Mouse (Mus musculus) CH12.LX (cell line): ENCODE measurements around the gene Triobp. TPM values are rescaled to one million over a fixed set of nuclear protein-coding genes. Genes with fewer than 3 reads are reported as not detected.

Experiments used
- DNase-seq: peaks from one replicate; pipeline ENCODE4 v3.0.0-alpha.2; 2013; ENCODE audit errors: extremely low read depth
- H3K27ac ChIP-seq: 2 replicates; pipeline ENCODE4 v1.5.1; 2012; ENCODE audit warnings: low read depth, mild to moderate bottlenecking, control low read depth, moderate library complexity; ENCODE audit not compliant: insufficient read depth
- H3K27me3 ChIP-seq: replicated peaks from 2 replicates; pipeline ENCODE3; 2012; ENCODE audit warnings: inconsistent platforms
- H3K36me3 ChIP-seq, 2 experiments: replicated peaks in 1 of 2; 2 replicates each; pipeline versions ENCODE3 to v1.6.1; 2012; ENCODE audit warnings: inconsistent platforms in 1 of 2, low read length in 1 of 2, mild to moderate bottlenecking in 1 of 2, mixed read lengths in 1 of 2, moderate library complexity in 1 of 2; ENCODE audit not compliant: control insufficient read depth in 1 of 2, insufficient read depth in 1 of 2
- H3K4me1 ChIP-seq, 2 experiments: 2 replicates each; pipeline ENCODE4 v1.6.1; 2012; ENCODE audit warnings: inconsistent platforms in 1 of 2, moderate library complexity in 1 of 2; ENCODE audit not compliant: insufficient read depth in 2 of 2, control insufficient read depth in 1 of 2
- H3K4me2 ChIP-seq: 2 replicates; pipeline ENCODE4 v1.6.1; 2012; ENCODE audit warnings: low read depth, mild to moderate bottlenecking, control low read depth; ENCODE audit not compliant: poor library complexity, insufficient read depth, severe bottlenecking
- H3K4me3 ChIP-seq, 3 experiments: fragments of 150-350 bp in 1 of 3; sonication (generic) in 1 of 3; replicated peaks in 1 of 3; 2 replicates each; pipeline versions ENCODE3 to v1.5.1; 2011 to 2012; ENCODE audit warnings: low read depth in 2 of 3, low read length in 2 of 3, mild to moderate bottlenecking in 2 of 3, moderate library complexity in 2 of 3, control low read depth in 1 of 3, improper control_type of control experiment in 1 of 3, inconsistent platforms in 1 of 3, mixed read lengths in 1 of 3; ENCODE audit not compliant: poor library complexity in 1 of 3
- H3K79me2 ChIP-seq: replicated peaks from 2 replicates; pipeline ENCODE4 v1.6.1; 2012; ENCODE audit warnings: mild to moderate bottlenecking, moderate library complexity; ENCODE audit not compliant: control insufficient read depth, poor library complexity, insufficient read depth, severe bottlenecking; ENCODE audit errors: extremely low read depth
- H3K9ac ChIP-seq: 2 replicates; pipeline ENCODE4 v1.6.1; 2012; ENCODE audit warnings: low read depth, mild to moderate bottlenecking, control low read depth, moderate library complexity; ENCODE audit not compliant: insufficient read depth
- H3K9me3 ChIP-seq: replicated peaks from 2 replicates; pipeline ENCODE3; 2012; ENCODE audit warnings: low read length, inconsistent platforms, mixed read lengths
- BHLHE40 ChIP-seq: IDR thresholded peaks from 2 replicates; pipeline ENCODE4 v1.6.1; 2011; ENCODE audit warnings: mild to moderate bottlenecking, low read depth, low read length, improper control_type of control experiment
- CHD1 ChIP-seq: IDR thresholded peaks from 2 replicates; pipeline ENCODE4 v1.6.1; 2012; ENCODE audit warnings: low read depth, low read length, improper control_type of control experiment, inconsistent platforms
- CHD2 ChIP-seq: IDR thresholded peaks from 2 replicates; pipeline ENCODE4 v1.6.1; 2011; ENCODE audit warnings: low read length, improper control_type of control experiment
- CTCF ChIP-seq, 2 experiments: IDR thresholded peaks in 1 of 2; conservative IDR thresholded peaks in 1 of 2; 2 replicates each; pipeline ENCODE4 v1.5.1; 2011 to 2012; ENCODE audit warnings: low read depth in 2 of 2, low read length in 2 of 2, improper control_type of control experiment in 1 of 2, inconsistent platforms in 1 of 2, mild to moderate bottlenecking in 1 of 2, moderate library complexity in 1 of 2
- E2F4 ChIP-seq: IDR thresholded peaks from 2 replicates; pipeline ENCODE4 v1.6.1; 2011; ENCODE audit warnings: low read depth, low read length, improper control_type of control experiment; ENCODE audit not compliant: insufficient replicate concordance
- ELF1 ChIP-seq: IDR thresholded peaks from 2 replicates; pipeline ENCODE4 v1.6.1; 2014; ENCODE audit warnings: low read depth, mild to moderate bottlenecking, inconsistent platforms, low read length, improper control_type of control experiment
- ETS1 ChIP-seq: conservative IDR thresholded peaks from 2 replicates; pipeline ENCODE4 v1.6.1; 2012; ENCODE audit warnings: low read depth, mild to moderate bottlenecking, inconsistent platforms, low read length, improper control_type of control experiment, moderate library complexity
- GABPA ChIP-seq: IDR thresholded peaks from 2 replicates; pipeline ENCODE4 v1.6.1; 2012; ENCODE audit warnings: low read depth, low read length, improper control_type of control experiment, inconsistent platforms; ENCODE audit not compliant: insufficient replicate concordance
- IRF4 ChIP-seq: IDR thresholded peaks from 2 replicates; pipeline ENCODE4 v1.6.1; 2014; ENCODE audit warnings: low read depth, mild to moderate bottlenecking, inconsistent platforms, low read length, improper control_type of control experiment
- JUN ChIP-seq: IDR thresholded peaks from 2 replicates; pipeline ENCODE4 v1.6.1; 2011; ENCODE audit warnings: low read depth, mild to moderate bottlenecking, low read length, improper control_type of control experiment, moderate library complexity; ENCODE audit not compliant: insufficient read depth
- KAT2A ChIP-seq: IDR thresholded peaks from 2 replicates; pipeline ENCODE4 v1.6.1; 2012; ENCODE audit warnings: low read length, improper control_type of control experiment, inconsistent platforms; ENCODE audit not compliant: insufficient replicate concordance
- MAFK ChIP-seq: IDR thresholded peaks from 2 replicates; pipeline ENCODE4 v1.6.1; 2011; ENCODE audit warnings: low read length, improper control_type of control experiment; ENCODE audit not compliant: insufficient replicate concordance
- MAZ ChIP-seq: IDR thresholded peaks from 2 replicates; pipeline ENCODE4 v1.6.1; 2012; ENCODE audit warnings: low read depth, mild to moderate bottlenecking, inconsistent platforms, low read length, improper control_type of control experiment, moderate library complexity
- MXI1 ChIP-seq: IDR thresholded peaks from 2 replicates; pipeline ENCODE4 v1.6.1; 2011; ENCODE audit warnings: mild to moderate bottlenecking, low read depth, low read length, improper control_type of control experiment
- MYC ChIP-seq: IDR thresholded peaks from 2 replicates; pipeline ENCODE4 v1.6.1; 2011; ENCODE audit warnings: low read depth, mild to moderate bottlenecking, improper control_type of control experiment, low read length
- NELFE ChIP-seq: IDR thresholded peaks from 2 replicates; pipeline ENCODE4 v1.6.1; 2011; ENCODE audit warnings: low read depth, low read length, improper control_type of control experiment
- NRF1 ChIP-seq: IDR thresholded peaks from 2 replicates; pipeline ENCODE4 v1.6.1; 2014; ENCODE audit warnings: low read depth, mild to moderate bottlenecking, inconsistent platforms, low read length, improper control_type of control experiment, moderate library complexity
- PAX5 ChIP-seq: IDR thresholded peaks from 2 replicates; pipeline ENCODE4 v1.6.1; 2012; ENCODE audit warnings: low read length, inconsistent platforms, mixed read lengths
- POLR2A ChIP-seq: IDR thresholded peaks from 2 replicates; pipeline ENCODE4 v1.6.1; 2011; ENCODE audit warnings: low read depth, mild to moderate bottlenecking, improper control_type of control experiment, low read length
- RAD21 ChIP-seq: IDR thresholded peaks from 2 replicates; pipeline ENCODE4 v1.6.1; 2011; ENCODE audit warnings: low read depth, mild to moderate bottlenecking, low read length, improper control_type of control experiment, moderate library complexity
- RCOR1 ChIP-seq: conservative IDR thresholded peaks from 2 replicates; pipeline ENCODE4 v1.6.1; 2012; ENCODE audit warnings: low read depth, mild to moderate bottlenecking, inconsistent platforms, low read length, improper control_type of control experiment
- SMC3 ChIP-seq: IDR thresholded peaks from 2 replicates; pipeline ENCODE4 v1.6.1; 2011; ENCODE audit warnings: low read depth, low read length, improper control_type of control experiment
- TBP ChIP-seq: conservative IDR thresholded peaks from 2 replicates; pipeline ENCODE4 v1.6.1; 2011; ENCODE audit warnings: low read depth, low read length, improper control_type of control experiment
- TCF12 ChIP-seq: IDR thresholded peaks from 2 replicates; pipeline ENCODE4 v1.6.1; 2014; ENCODE audit warnings: low read depth, mild to moderate bottlenecking, inconsistent platforms, low read length, improper control_type of control experiment
- UBTF ChIP-seq: IDR thresholded peaks from 2 replicates; pipeline ENCODE4 v1.6.1; 2012; ENCODE audit warnings: low read depth, mild to moderate bottlenecking, inconsistent platforms, low read length, improper control_type of control experiment, moderate library complexity
- USF1 ChIP-seq: IDR thresholded peaks from 2 replicates; pipeline ENCODE4 v1.6.1; 2014; ENCODE audit warnings: low read depth, mild to moderate bottlenecking, inconsistent platforms, low read length, improper control_type of control experiment
- USF2 ChIP-seq: conservative IDR thresholded peaks from 2 replicates; pipeline ENCODE4 v1.6.1; 2011; ENCODE audit warnings: low read depth, low read length, improper control_type of control experiment
- ZKSCAN1 ChIP-seq: IDR thresholded peaks from 2 replicates; pipeline ENCODE4 v1.6.1; 2012; ENCODE audit warnings: low read depth, inconsistent platforms, low read length, improper control_type of control experiment, borderline replicate concordance
- ZMIZ1 ChIP-seq: IDR thresholded peaks from 2 replicates; pipeline ENCODE4 v1.6.1; 2012; ENCODE audit warnings: low read depth, mild to moderate bottlenecking, inconsistent platforms, low read length, improper control_type of control experiment
- dilution Hi-C: fragments of 300-500 bp; cut with MboI; formaldehyde crosslinking; loops from 2 replicates; pipeline ENCODE4 v1.14.3; 2020; ENCODE audit warnings: low sequenced_read_pairs; ENCODE audit not compliant: extremely low pct_unique_long_range_greater_than_20kb, extremely low pct_ligation_motif_present
- in situ Hi-C: fragments of 300-500 bp; cut with MboI; formaldehyde crosslinking; loops from 3 replicates; pipeline ENCODE4 v1.14.3; 2019; ENCODE audit warnings: low sequenced_read_pairs, low pct_ligation_motif_present, low pct_unique_long_range_greater_than_20kb, mixed read lengths
- polyA plus RNA-seq: library from polyadenylated mRNA; unstranded; fragments of >175 nt; gene quantifications from 2 replicates; pipeline ENCODE4 v1.2.1, GENCODE M21; 2012; ENCODE audit warnings: low read depth; ENCODE audit not compliant: insufficient read length
- total RNA-seq, 2 experiments: library from RNA; depleted of rRNA; stranded (reverse); fragments of 300-350 nt in 1 of 2; fragments of >200 nt in 1 of 2; gene quantifications; 2 replicates each; pipeline ENCODE4 v1.2.3; 2012 to 2014

Gene Triobp
- total and polyA plus RNA-seq, 3 experiments = 11.5 to 31.0 (median 25.5) TPM

GRCm38 (mm10) chr15:78925129-78925528 lies 22.4 kb upstream of the Triobp start:
- Histone ChIP-seq H3K4me2 (no peak overlapping the region), H3K4me3 (no peak overlapping the region), H3K27ac (peak overlapping the region; percentile 70), H3K79me2 (peaks cover 4% of the 10 kb centered on the region; the same call in 1 of the 2 replicates), H3K36me3 (peaks cover 10 to 19% of the 10 kb centered on the region in 2 experiments), H3K9me3 (peaks cover 3% of the 10 kb centered on the region), H3K27me3 (no peaks in the 10 kb centered on the region), H3K9ac (no peak overlapping the region), H3K4me1 (peaks cover 33 to 63% of the 10 kb centered on the region in 2 experiments)
- TF ChIP-seq POLR2A (no peak), MAFK (no peak), TCF12 (no peak), NELFE (no peak), USF2 (no peak), USF1 (no peak)
- in situ Hi-C loops = no loop called here
- dilution Hi-C loops = no loop called here
- DNase-seq = no peak

GRCm38 (mm10) chr15:78926021-78926919 lies 21.3 kb upstream of the Triobp start, which contains the start of gene Lgals1:
Lgals1 (plus strand) TSS chr15:78926725.
- Histone ChIP-seq H3K4me1 (peaks cover 30 to 61% of the 10 kb centered on the region in 2 experiments), H3K9ac (peak within 1 kb of the TSS; percentile 70), H3K9me3 (peaks cover 3% of the 10 kb centered on the region), H3K4me3 (peak within 1 kb of the TSS; percentile 61 to 84 (median 74)), H3K27ac (peak within 1 kb of the TSS; percentile 91), H3K4me2 (peak within 1 kb of the TSS; percentile 95), H3K27me3 (no peaks in the 10 kb centered on the region), H3K79me2 (peaks cover 4% of the 10 kb centered on the region; the same call in 1 of the 2 replicates), H3K36me3 (peaks cover 12 to 29% of the 10 kb centered on the region in 2 experiments)
- DNase-seq = peak; percentile 91
- dilution Hi-C loops (no loop called here), in situ Hi-C loops (no loop called here)
- TF ChIP-seq GABPA (no peak), SMC3 (no peak), RCOR1 (no peak), MAZ (peak; percentile 87), KAT2A (no peak), ZMIZ1 (peak; percentile 98), RAD21 (no peak), E2F4 (no peak), ZKSCAN1 (no peak), ETS1 (peak; percentile 49; the same call in 1 of the 2 replicates), ELF1 (peak; percentile 75), IRF4 (peak; percentile 41; the same call in 1 of the 2 replicates), CTCF (conservative IDR thresholded peaks at IDR 0.05 in 1 of 2, IDR thresholded peaks at IDR 0.05 in 1 of 2; ENCODE audit: low read depth in 2 of 2, low read length in 2 of 2) (no peak), CHD1 (no peak; the same call in 1 of the 2 replicates), NELFE (peak; percentile 94), PAX5 (no peak), USF1 (no peak), USF2 (no peak), JUN (no peak), CHD2 (peak; percentile 76), TCF12 (peak; percentile 45; the same call in 1 of the 2 replicates), TBP (peak; percentile 96), POLR2A (peak; percentile 98), MYC (no peak), NRF1 (no peak), UBTF (no peak), BHLHE40 (no peak), MXI1 (peak; percentile 34; the same call in 1 of the 2 replicates)
